Mouse (Mus musculus): ENCODE measurements around the gene Cd247.

GRCm38 (mm10) chr1:165812775-165813174 is 24.3 kb downstream of the Cd247 start:
- TF ChIP-seq GATA1 (IDR thresholded peaks at IDR 0.05; ENCODE audit: low read length) (no peak), TAL1 (IDR thresholded peaks at IDR 0.05; ENCODE audit: low read length) (no peak)
